Mouse (Mus musculus) olfactory bulb, adult 2 months (tissue): ENCODE measurements around the gene Crebrf. TPM values are rescaled to one million over a fixed set of nuclear protein-coding genes. Genes with fewer than 3 reads are reported as not detected.

ENCODE experiments used
- H3K27ac ChIP-seq: fragments of 200-500 bp; 2 replicates; pipeline ENCODE4 v1.5.1; 2012; ENCODE audit warnings: low read depth, low read length; ENCODE audit not compliant: insufficient read depth
- H3K4me1 ChIP-seq: fragments of 200-500 bp; 2 replicates; pipeline ENCODE4 v1.6.1; 2012; ENCODE audit warnings: low read length; ENCODE audit not compliant: control insufficient read depth, insufficient read depth
- H3K4me3 ChIP-seq: fragments of 200-500 bp; 2 replicates; pipeline ENCODE4 v1.5.1; 2012; ENCODE audit warnings: mild to moderate bottlenecking, low read depth, low read length, moderate library complexity; ENCODE audit not compliant: insufficient read depth
- CTCF ChIP-seq: fragments of 200-500 bp; IDR thresholded peaks from 2 replicates; pipeline ENCODE4 v1.5.1; 2012; ENCODE audit warnings: low read depth, mild to moderate bottlenecking, low read length, moderate library complexity; ENCODE audit not compliant: insufficient read depth
- POLR2A ChIP-seq: fragments of 200-500 bp; IDR thresholded peaks from 2 replicates; pipeline ENCODE4 v1.6.1; 2012; ENCODE audit warnings: mild to moderate bottlenecking, low read depth, low read length, moderate library complexity; ENCODE audit not compliant: insufficient read depth
- WGBS: fragments of 180-500 bp; shearing (Covaris S2); methylation state at CpG from one replicate; pipeline ENCODE4 v1.1.7; 2018; 5-methylcytosine and 5-hydroxymethylcytosine counted together
- polyA plus RNA-seq: library from polyadenylated mRNA; stranded (reverse); fragments of >200 nt; gene quantifications from 2 replicates; pipeline ENCODE4 v1.2.4, GENCODE M21; 2012; ENCODE audit warnings: low replicate concordance; ENCODE audit not compliant: missing spikeins, insufficient read depth, insufficient read length

The Crebrf gene
- polyA plus RNA-seq, 1 experiment, result not detected

DNA sequence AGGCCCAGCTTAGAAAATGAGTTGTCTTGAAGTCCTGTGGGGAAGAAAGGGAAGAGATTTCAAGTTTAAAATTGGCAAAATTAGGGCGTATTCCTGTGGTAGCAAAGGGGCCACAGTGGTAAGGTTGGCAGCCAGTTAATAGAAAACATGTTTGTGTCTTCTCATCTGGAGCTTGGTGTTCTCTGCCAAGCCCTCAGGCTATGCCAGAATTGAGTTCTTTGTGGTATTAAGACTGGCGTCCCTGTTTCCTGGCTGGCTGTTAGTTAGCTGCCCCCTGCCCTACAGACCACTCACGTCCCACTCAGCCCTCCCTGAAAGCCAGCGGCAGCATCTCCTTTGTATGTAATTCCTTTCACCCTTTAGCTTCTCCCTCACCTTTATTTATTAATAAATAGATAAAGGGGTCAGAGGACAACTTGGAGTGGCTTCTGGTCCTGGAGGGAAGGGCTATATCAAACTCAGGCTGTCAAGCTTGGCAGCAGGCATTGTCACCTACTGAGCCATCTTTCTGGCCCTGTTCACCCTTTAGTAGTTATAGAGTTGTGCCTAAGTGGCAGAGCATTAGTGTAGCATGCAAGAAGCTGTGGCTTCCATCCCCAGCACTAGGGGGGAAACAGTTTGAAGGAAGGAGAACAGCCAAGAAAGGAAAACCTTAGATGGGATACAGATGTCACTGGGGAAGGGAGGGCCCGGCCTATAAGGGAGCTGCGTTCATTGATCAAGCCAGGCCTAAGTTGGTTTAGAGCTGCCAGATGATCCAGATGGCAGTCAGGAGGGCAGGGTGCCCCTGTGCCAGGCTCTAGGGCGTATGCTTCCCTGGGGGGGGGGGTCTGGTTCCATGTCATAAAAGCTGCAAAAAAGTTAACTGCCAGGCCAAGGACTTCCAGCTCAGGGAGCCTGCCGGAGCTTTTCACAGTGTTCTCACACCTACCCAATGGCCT, 26.4 kb upstream of the Crebrf start:
- Histone ChIP-seq H3K27ac (peak overlapping the region; percentile 63; the same call in 1 of the 2 replicates), H3K4me3 (no peak overlapping the region), H3K4me1 (peaks cover 32% of the 10 kb centered on the region)
- TF ChIP-seq POLR2A, result no peak
- TF ChIP-seq CTCF, result no peak
- 54% methylated on average over 8 of the region's 8 CpGs for WGBS

DNA sequence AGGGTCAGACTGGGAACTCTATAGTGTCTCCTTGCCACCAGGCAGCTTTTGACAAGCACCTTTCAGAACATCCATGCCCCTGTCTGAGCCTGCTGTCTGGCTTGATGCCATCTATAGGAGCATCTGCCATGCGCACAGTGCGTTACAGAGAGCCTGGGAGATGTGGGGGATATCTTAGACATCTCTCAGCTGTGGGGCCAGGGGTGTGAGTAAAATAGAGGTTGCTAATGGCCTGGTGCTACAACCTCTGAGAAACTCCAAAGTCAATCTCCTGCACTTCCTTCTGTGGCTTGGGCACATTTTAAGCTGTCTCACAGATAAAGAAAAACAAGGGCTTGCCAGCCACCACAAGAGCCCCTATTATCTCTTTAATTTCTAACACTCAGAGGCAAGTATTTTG, 25.6 kb upstream of the Crebrf start:
- no peak overlapping the region for H3K4me3 ChIP-seq
- peaks cover 32% of the 10 kb centered on the region for H3K4me1 ChIP-seq
- TF ChIP-seq CTCF (no peak), POLR2A (no peak)
- WGBS, result 69% methylated on average over 2 of the region's 2 CpGs
- H3K27ac ChIP-seq, result 0 out of 2 replicates have a peak overlapping the region, but pooled peaks have one; percentile 20

DNA sequence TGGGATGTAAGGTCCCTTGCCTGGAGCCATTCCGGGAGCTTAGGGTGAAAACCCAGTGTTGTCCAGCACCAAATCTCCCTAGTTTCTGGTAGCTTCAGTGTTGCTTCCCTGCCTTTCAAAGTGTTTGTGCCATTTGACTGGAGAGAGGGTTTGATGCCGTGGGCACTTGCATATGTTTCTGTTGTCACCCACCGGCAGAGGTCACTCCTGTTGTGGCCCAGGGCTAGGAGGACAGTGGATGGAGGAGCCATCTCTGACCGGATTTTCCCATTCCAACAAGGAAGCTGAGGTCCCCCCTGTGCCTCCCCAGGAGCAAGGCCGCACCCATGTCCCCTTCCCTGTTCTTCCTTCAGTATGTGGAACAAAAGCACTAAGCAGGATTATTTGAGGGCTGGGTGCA, 25.2 kb upstream of the Crebrf start:
- H3K4me3 ChIP-seq, result no peak overlapping the region
- TF ChIP-seq CTCF, result no peak
- TF ChIP-seq POLR2A, result no peak
- peaks cover 32% of the 10 kb centered on the region for H3K4me1 ChIP-seq
- WGBS, result 64% methylated on average over 5 of the region's 5 CpGs
- H3K27ac ChIP-seq, result no peak overlapping the region

DNA sequence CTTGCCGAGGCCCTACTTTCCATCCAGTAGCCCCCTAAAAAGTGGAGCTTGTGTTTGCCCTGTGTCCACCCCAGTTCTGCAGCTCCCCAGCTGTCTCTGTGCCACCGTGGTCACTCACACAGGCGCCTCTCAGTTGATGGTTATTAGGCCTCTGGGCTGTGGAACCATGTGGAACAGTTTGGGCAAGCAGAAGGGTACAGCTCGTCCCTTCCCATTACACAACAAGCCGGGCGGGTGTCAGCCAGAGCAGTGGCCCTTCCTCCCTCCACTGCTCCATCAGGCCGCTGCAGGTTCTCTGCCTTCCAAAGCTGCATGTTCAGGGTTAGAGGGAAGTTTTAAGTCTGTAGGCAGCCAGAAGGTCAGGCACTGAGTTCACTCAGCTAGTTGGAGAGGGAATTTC, 24.3 kb upstream of the Crebrf start:
- Histone ChIP-seq H3K4me1 (peaks cover 30% of the 10 kb centered on the region), H3K4me3 (no peak overlapping the region), H3K27ac (no peak overlapping the region)
- no peak for TF ChIP-seq POLR2A
- no peak for TF ChIP-seq CTCF
- WGBS, result 74% methylated on average over 7 of the region's 7 CpGs

- Histone ChIP-seq H3K4me1 (peaks cover 20% of the 10 kb centered on the region), H3K27ac (peak overlapping the region; percentile 58), H3K4me3 (no peak overlapping the region)
- TF ChIP-seq POLR2A (no peak), CTCF (no peak)
- WGBS, result 38% methylated on average over 7 of the region's 7 CpGs
Measured at GRCm38 (mm10) chr17:26693424-26693823, 22.0 kb upstream of the Crebrf start.

DNA sequence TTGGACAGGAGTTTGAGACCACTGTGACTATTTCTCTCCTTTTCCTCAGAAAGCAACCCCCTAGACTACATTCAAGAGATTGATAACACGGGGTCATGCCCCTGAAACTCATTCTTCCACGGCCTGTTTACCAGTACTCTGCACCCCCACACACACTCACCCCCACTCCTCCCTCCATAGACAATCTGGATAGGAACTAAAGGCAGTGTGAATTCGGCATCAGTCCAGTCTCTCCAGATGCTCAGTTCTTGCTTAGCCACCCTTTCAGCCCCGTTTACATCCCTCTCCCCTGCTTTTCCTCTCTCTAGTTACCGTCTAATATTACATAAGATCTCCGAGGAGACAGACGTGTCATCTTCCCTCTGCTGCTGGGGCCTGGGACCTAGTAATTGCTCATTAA, 21.3 kb upstream of the Crebrf start:
- WGBS, result 48% methylated on average over 7 of the region's 7 CpGs
- TF ChIP-seq POLR2A (no peak), CTCF (no peak)
- Histone ChIP-seq H3K4me1 (peaks cover 20% of the 10 kb centered on the region), H3K27ac (peak overlapping the region; percentile 50; the same call in 1 of the 2 replicates), H3K4me3 (no peak overlapping the region)

- 91% methylated on average over 3 of the region's 3 CpGs for WGBS
Measured at GRCm38 (mm10) chr17:26695193-26695592, 20.3 kb upstream of the Crebrf start.

DNA sequence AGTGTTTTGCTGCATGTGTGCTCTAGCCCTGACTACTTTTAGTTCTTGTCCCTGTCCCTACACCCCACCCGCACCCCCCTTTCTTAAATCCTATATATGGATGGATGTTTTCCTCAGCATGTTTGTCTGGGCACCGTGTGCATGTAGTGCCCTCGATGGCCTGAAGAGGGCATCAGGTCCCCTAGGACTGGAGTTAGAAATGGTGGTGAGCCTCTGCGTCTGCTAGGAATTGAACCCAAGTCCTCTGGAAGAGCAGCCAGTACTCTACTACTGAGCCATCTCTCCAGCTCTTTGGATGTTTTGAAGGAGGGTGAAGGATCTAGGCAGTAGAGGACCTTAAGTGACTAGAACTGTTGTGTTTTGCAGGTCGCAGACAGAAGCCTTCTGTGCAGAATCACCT, 16.6 kb upstream of the Crebrf start:
- TF ChIP-seq CTCF (no peak), POLR2A (no peak)
- Histone ChIP-seq H3K27ac (no peak overlapping the region), H3K4me3 (no peak overlapping the region), H3K4me1 (peaks cover 7% of the 10 kb centered on the region)
- 93% methylated on average over 5 of the region's 5 CpGs for WGBS

More at GRCm38 (mm10) chr17:26695193-26695592, 20.3 kb upstream of the Crebrf start:
- H3K4me1 ChIP-seq, result peaks cover 13% of the 10 kb centered on the region
- H3K27ac ChIP-seq, result no peak overlapping the region
- no peak for TF ChIP-seq POLR2A
- TF ChIP-seq CTCF, result no peak
- no peak overlapping the region for H3K4me3 ChIP-seq

DNA sequence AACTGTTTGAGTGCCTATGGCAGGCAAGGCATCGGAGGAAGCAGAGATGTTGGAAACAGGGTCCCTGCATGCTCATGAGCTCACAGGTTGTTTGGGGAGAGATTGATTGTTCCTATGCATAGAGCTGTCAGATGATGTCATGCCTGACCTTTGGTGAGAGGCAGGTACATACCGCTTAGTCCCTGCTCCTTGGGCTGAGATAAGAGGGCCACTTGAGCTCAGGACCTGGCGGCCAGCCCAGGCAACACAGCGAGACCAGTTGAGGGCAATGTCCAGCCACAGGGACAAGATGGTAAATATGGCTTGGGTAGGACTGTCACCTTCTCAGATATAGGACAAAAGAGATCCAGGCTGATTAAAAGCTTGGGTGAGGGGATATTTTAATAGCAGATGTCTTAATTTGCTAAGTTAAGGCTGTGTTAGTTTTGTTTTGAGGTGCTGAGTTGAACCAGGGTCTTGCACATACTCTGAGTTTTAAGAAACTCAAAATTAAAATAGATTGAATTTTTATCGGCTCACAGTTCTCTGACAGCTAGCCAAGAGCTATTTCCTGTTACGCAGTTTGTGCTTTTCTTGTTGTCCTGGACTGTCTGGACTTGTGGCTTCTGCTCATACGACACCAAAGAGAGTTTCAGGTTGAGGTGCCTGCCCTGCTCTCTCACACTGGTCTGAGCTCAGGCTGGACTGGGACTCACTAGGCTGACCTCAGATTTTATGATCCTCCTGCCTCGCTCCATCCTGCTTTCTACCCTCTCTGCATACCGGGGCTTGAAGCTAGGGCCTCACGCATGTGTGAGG, 15.4 kb upstream of the Crebrf start:
- H3K27ac ChIP-seq, result no peak overlapping the region
- WGBS, result 90% methylated on average over 10 of the region's 10 CpGs
- TF ChIP-seq CTCF, result no peak
- TF ChIP-seq POLR2A, result no peak
- peaks cover 6% of the 10 kb centered on the region; the same call in 1 of the 2 replicates for H3K4me1 ChIP-seq
- H3K4me3 ChIP-seq, result no peak overlapping the region
